Mouse (Mus musculus) lung, adult 2 months (tissue): ENCODE data around the gene Bhlhe40. TPM values are rescaled to one million over a fixed set of nuclear protein-coding genes. Genes with fewer than 3 reads are reported as not detected.

Experiments used
- DNase-seq: peaks from one replicate; pipeline ENCODE4 v3.0.0; 2022
- H3K4me1 ChIP-seq: fragments of 200-500 bp; 2 replicates; pipeline ENCODE4 v1.6.1; 2011; ENCODE audit warnings: low read length; ENCODE audit not compliant: control insufficient read depth, insufficient read depth
- H3K4me3 ChIP-seq: fragments of 200-500 bp; replicated peaks from 2 replicates; pipeline ENCODE3; 2011; ENCODE audit warnings: low read depth, mild to moderate bottlenecking, control low read depth, low read length; ENCODE audit errors: extremely low read depth
- CTCF ChIP-seq: fragments of 200-500 bp; IDR thresholded peaks from 2 replicates; pipeline ENCODE4 v1.5.1; 2011; ENCODE audit warnings: mild to moderate bottlenecking, low read length, control low read depth; ENCODE audit not compliant: insufficient read depth
- POLR2A ChIP-seq: fragments of 200-500 bp; IDR thresholded peaks from 2 replicates; pipeline ENCODE4 v1.6.1; 2011; ENCODE audit warnings: low read depth, mild to moderate bottlenecking, control low read depth, low read length, borderline replicate concordance; ENCODE audit errors: extremely low read depth
- WGBS: fragments of 180-500 bp; shearing (Covaris S2); methylation state at CpG from one replicate; pipeline ENCODE4 v1.1.7; 2018; 5-methylcytosine and 5-hydroxymethylcytosine counted together
- polyA plus RNA-seq: library from polyadenylated mRNA; depleted of rRNA; stranded (reverse); fragments of >200 nt; gene quantifications from 2 replicates; pipeline ENCODE4 v1.2.3, GENCODE M21; 2012

Bhlhe40 gene
- polyA plus RNA-seq, 1 experiment = 14.6 TPM

DNA sequence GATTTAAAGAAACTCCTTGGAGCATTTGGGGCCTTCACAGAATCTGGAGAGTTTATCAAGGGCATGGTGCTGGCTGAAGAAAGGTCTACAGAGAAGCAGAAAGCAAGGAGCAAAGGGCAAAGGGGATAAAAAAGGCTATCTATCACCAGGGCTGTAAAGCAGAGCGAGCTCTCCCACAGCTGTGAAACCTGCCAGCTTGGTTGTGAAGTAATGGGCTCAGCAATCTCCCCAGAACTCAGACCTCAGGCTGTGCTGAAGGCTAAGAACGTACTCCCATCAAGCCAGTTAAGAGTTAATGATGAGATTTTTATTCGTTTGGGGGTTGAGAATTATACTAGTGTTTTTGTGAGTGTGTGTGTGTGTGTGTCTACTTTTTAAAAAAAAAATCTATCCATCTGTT, 13.3 kb upstream of the Bhlhe40 start:
- TF ChIP-seq POLR2A (no peak), CTCF (no peak)
- no peaks in the 10 kb centered on the region for H3K4me1 ChIP-seq
- H3K4me3 ChIP-seq = no peak overlapping the region
- WGBS = 63% methylated on average over 3 of the region's 3 CpGs
- DNase-seq = no peak

DNA sequence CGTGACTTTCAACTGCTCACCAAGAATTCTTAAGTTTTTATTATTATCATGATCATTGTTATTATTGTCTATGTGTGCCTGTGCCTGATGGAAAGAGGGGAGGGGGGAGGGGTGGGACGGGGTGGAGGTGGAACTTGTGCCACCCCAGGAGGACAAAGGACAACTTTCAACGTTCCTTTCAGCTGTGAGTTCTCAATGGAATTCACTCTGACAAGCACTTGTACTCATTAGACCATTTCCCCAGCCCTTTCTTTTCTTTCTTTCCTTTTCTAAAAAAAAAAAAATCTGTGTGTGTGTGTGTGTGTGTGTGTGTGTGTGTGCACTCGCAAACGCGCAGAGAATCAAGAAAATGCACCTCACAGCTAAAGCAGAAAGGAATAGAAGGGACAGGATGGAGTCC, 12.4 kb upstream of the Bhlhe40 start:
- WGBS = 57% methylated on average over 6 of the region's 6 CpGs
- H3K4me1 ChIP-seq = no peaks in the 10 kb centered on the region
- no peak for TF ChIP-seq POLR2A
- no peak for TF ChIP-seq CTCF
- H3K4me3 ChIP-seq = no peak overlapping the region
- DNase-seq = no peak

DNA sequence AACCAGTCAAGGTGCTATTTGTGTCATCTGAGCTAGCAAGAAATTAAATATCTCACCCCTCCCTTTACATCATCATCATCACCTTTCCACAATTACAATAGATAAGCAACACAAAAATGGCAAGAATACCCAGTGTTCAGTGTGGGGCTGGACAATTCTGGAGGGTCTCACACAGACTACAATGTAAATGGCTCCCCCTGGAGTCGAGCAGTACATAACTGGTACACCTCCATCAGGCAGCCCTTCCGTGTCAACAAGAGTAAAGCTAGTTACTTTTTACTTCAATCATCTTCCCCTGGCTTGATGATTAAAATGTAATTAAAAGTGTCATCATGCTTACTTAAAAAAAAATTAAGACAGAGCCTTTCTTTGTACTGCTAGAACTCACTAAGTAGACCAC, 4.6 kb upstream of the Bhlhe40 start:
- H3K4me3 ChIP-seq = no peak overlapping the region
- WGBS = 49% methylated on average over 2 of the region's 2 CpGs
- peaks cover 7% of the 10 kb centered on the region for H3K4me1 ChIP-seq
- no peak for DNase-seq
- TF ChIP-seq CTCF = no peak
- TF ChIP-seq POLR2A = no peak

DNA sequence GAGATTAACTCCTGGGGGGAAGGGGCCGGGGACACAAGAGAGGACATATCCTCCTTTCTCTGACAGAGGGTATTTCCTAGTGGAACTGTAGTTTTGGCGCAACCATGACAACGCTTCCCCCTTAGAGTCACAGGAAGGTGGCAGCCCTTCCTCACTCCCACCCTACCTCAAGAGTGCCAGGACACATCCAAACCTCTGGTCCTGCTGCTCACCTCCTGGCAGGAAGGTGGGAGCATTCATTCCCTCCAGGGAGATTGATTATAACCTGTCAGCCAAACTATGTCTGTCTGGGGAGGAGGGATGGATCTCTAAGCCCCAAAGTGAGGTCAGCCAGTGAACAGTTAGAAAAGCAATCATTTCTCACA, 2.4 kb upstream of the Bhlhe40 start:
- Histone ChIP-seq H3K4me3 (peak overlapping the region; percentile 76), H3K4me1 (peaks cover 7% of the 10 kb centered on the region)
- no peak for TF ChIP-seq POLR2A
- TF ChIP-seq CTCF = no peak
- WGBS = 67% methylated on average over 3 of the region's 3 CpGs
- DNase-seq = peak; percentile 21

DNA sequence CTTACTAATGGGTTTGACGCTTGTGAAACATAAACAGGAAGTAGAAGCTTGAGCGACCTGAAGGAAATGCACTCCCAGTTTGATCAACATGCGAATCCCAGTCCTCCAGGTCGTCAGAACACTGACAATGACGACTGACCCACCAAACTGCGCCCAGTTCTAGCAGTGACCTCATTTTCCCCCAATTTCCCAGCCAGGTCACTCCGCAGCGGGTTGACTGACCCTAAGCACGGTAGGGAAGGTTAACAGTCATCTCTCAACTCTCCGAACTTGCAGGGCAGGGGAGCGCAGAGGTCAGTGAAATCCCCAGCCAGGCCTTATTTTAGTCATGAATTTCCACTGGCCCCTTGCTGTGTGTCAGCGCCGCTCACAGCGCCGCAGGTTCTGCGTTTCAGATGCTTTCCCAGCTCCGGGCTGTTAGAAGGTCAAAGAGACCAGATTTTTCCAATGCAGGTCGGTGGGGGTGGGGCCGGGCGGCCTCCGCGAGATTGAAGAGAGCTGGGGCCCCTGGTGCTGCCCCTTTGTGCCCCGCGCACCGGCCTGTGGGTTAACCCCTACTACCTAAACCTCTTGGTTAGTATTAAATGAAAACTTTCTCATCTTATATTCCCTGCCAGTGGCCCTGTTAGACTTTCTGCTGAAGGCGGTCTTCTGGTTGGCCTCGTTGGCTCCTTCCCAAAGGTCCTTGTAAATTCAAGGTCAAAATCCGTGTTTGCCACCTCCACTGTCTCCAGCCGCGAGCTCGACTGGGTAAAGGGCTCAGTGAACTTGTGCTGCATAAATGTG, 1.8 kb upstream of the Bhlhe40 start:
- WGBS = 4% methylated on average over 31 of the region's 31 CpGs
- peak; percentile 70 for DNase-seq

DNA sequence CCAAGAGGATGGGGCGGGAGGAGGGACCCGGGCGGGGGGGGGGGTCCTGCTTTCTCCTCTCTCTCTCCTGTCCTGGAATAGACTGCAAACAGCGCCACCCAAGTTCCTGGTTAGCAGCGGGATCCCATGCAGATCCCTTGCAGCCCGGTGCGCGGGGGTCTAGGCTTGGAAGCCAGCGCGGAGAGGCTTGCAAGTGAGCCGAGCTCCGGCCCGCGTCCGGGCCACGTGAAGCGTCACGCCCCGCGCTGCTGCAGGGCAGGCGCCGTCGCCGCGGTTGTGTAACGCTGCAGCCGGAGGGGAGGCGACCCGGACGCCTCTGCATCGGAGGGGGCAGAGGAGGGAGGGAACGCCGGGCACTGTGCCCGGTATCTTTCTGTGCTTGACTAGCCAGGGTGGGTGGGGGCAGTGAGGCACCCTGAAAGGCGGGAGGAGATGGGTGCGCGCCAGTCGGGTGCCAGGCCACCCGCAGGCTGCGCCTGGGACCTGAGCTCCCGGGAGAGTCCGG, 1.2 kb upstream of the Bhlhe40 start:
- WGBS = under 1% methylated on average over 42 of the region's 42 CpGs
- Histone ChIP-seq H3K4me3 (peak overlapping the region; percentile 76), H3K4me1 (peaks cover 7% of the 10 kb centered on the region)
- peak; percentile 89 for DNase-seq
- TF ChIP-seq CTCF = no peak
- TF ChIP-seq POLR2A = 0 out of 2 replicates have a peak, but pooled peaks have one; percentile 11

More for the DNA sequence above, 1.8 kb upstream of the Bhlhe40 start:
- Histone ChIP-seq H3K4me3 (peak overlapping the region; percentile 76), H3K4me1 (peaks cover 7% of the 10 kb centered on the region)
- TF ChIP-seq POLR2A (peak; percentile 41; the same call in 1 of the 2 replicates), CTCF (no peak)

DNA sequence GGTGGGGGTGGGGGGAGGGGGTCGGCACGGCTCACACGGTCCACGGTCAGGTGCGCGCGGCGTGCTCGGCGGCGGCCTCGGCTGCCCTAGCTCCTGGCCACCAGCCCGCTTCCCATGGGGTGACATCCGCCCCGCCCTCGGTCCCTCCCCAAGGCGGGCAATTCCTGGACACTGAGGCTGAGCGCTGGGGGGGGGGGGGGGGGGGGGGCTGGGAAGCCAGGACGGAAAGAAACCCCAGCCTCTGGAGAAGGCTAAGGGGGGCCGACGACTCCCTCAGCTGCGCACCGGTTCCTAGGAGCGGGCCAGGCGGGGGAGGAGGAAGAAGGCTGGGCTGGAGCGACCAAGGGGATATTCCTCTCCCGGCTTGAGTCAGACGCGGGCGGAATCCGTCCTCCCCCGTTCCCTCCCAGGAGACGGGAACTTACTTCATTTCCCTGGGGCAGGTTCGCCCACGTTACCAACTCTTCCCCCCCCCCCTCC, 663 bp upstream of the Bhlhe40 start:
- TF ChIP-seq POLR2A (peak; percentile 68; the same call in 1 of the 2 replicates), CTCF (no peak)
- peak; percentile 91 for DNase-seq
- Histone ChIP-seq H3K4me3 (peak overlapping the region; percentile 76), H3K4me1 (peaks cover 7% of the 10 kb centered on the region)
- under 1% methylated on average over 29 of the region's 35 CpGs for WGBS

DNA sequence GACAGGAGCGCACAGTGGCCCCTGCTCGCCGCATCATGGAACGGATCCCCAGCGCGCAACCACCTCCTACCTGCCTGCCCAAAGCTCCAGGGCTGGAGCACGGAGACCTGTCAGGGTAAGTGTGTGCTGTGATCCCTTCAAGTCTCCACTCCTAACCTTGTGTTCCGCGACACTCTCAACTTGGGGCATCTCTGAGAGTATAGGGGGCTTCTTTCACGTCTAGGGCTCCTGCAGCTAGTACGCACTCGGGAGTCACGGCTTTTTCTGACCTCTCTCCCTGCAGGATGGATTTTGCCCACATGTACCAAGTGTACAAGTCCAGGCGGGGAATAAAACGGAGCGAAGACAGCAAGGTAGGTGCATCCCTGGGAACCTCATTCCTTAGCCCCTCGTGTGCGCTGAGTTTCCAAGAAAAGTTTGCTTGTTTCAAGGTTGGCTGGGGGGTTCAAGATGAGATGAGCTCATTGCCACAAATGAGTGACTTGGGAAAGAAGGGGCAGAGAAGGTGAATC, 505 bp downstream of the Bhlhe40 start:
- peaks cover 7% of the 10 kb centered on the region for H3K4me1 ChIP-seq
- no peak for TF ChIP-seq POLR2A
- TF ChIP-seq CTCF = no peak
- peak overlapping the region; percentile 91 for H3K4me3 ChIP-seq
- no peak for DNase-seq
- under 1% methylated on average over 18 of the region's 18 CpGs for WGBS

DNA sequence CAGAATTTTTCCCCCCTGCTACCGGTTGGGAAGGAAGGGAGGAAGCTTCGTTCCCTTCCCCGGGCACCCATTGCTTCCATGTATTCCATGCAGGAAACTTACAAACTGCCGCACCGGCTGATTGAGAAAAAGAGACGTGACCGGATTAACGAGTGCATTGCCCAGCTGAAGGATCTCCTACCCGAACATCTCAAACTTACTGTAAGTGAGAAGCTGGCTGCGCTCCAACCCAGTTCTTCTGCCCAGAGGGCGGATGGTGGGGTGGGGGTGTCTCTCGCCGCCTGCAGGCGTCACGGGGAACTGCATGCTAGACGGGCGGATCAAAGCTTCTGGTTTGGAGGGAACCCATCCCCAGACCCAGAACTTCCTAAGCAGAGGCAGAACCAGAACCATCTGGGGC, 983 bp downstream of the Bhlhe40 start:
- H3K4me3 ChIP-seq = peak overlapping the region; percentile 91
- under 1% methylated on average over 17 of the region's 17 CpGs for WGBS
- DNase-seq = peak; percentile 89
- H3K4me1 ChIP-seq = peaks cover 7% of the 10 kb centered on the region
- TF ChIP-seq POLR2A = peak; percentile 23; the same call in 1 of the 2 replicates
- peak; percentile 86 for TF ChIP-seq CTCF
